Mouse (Mus musculus): ENCODE results near the gene Krt8. TPM values are rescaled to one million over a fixed set of nuclear protein-coding genes. Genes with fewer than 3 reads are reported as not detected.
A peak's percentile ranks its signal among the peaks of the same experiment; 100 is the strongest.
"Not testable (repeated sequence)": the region's sequence is repeated elsewhere in the genome, so short reads cannot be mapped to it uniquely, and the experiment has no call there.

The Krt8 gene
- total RNA-seq, 2 experiments from 2014 or later: 0.26 TPM; not detected in 1

DNA sequence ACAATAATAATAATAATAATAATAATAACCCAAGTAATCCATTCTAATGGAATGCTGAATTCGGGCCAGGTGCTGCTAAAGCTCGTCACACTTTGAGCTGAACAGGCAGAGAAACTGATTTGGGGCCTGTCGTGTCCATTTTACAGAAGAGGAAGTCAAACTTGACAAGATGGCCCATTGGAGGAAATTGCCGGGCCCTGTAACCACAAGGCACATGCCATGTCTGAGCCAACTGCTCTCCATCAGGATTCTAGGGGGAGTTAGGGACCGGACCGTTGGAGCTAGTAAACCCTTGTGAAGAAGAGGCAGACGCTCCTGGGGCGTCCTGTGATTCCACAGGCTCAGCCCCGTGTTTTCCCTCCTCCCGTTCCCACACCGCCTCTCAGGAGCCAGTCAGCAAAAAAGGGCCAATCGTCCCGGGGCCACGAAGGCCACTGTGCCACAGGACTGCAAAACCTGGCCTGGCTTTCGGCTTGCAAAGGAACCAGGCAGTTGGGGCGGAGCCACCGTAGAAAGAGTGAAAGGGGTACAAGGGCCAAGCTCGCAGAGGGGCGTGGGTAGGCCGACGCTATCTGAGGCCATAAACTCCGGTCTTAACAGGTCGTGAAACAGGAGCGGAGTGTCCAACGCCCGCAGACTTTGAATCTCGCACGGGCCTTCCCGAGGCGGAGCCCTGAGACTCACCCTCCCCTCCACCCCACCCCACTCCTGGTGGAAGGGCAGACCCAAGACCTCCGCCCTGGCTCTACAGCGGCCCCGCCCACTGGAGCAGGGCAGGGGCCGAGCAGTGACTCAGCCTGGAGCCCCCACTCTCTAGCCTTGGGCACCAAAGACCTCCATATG is 1.4 kb downstream of the Krt8 start:
- DNase-seq (ENCODE audit: low spot score in 2 of 2): no peak
- Histone ChIP-seq H3K4me3 (peak overlapping the region; percentile 7; the same call in 1 of the 2 replicates), H3K27ac (no peak overlapping the region)
- no peak for TF ChIP-seq CTCF (conservative IDR thresholded peaks at IDR 0.05)

DNA sequence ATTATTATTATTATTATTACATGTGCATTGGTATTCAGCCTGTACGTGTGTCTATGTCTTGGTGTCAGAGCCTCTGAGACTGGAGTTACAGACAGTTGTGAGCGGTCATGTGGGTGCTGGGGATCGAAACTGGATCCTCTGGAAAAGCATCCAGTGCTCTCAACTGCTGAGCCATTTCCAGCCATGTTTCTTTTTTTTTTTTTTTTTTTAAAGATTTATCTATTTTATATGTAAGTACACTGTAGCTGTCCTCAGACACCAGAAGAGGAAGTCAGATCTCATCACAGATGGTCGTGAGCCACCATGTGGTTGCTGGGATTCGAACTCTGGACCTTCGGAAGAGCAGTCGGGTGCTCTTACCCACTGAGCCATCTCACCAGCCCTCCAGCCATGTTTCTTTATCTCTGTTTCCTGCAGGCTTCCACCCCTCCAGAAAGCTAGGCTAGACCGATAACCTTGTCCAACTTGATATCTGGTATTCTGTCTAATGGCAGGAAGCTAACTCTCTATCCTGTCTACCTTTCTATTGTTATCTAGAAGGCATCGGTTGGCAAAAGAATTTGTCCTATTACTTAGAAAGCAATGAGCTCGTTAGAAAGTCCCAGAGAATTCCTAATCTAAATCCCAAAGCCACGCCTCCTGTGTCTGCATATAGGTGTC is 4.5 kb downstream of the Krt8 start:
- TF ChIP-seq CTCF (conservative IDR thresholded peaks at IDR 0.05): no peak
- Histone ChIP-seq H3K4me3 (no peak overlapping the region), H3K27ac (no peak overlapping the region)
- DNase-seq (ENCODE audit: low spot score in 2 of 2): no peak

DNA sequence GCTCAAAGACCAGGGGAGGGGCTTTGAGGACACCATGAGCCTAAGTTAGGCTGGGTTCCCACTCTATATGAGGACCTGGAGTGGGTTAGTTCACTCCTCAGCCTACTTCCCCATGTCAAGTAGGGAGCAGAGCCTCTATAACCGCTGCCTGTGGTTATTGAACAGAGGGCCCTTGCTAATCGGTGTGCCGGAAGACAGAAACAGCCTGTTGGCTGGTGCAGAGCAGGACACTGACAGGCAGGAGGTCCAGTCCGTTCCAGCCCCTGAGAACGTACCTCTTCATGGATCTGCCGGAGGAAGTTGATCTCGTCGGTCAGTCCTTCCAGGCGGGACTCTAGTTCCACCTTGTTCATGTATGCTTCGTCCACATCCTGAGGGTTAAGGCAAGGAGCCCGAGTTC is 5.1 kb downstream of the Krt8 start:
- Histone ChIP-seq H3K27ac (no peak overlapping the region), H3K4me3 (no peak overlapping the region)
- no peak for TF ChIP-seq CTCF (conservative IDR thresholded peaks at IDR 0.05)
- no peak for DNase-seq (ENCODE audit: low spot score in 2 of 2)

DNA sequence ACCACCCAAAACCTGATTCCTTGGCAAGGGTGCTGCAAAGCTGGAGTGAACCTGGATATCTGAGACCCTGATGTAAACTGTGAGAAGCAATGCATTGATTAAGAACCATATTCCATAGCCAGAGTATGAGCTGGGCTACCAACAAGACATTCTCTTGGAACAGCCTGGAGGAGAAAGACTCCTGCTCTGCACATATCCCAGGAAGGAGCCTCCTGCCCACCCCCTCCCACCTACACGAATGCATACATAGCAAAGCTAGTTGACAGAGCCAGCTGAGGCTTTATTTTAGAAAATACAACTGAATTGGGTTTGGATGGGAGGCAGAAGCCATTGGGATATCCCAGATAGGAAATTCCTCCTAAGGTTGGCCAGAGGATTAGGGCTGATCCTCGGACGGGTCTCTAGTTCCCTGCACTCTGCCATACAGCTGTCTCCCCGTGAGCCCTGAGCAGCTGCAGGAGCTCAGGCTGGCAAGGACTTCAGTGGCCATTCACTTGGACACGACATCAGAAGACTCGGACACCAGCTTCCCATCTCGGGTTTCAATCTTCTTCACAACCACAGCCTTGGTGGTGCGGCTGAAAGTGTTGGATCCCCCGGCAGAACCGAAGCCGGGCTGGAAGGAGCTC is 7.7 kb downstream of the Krt8 start:
- not testable (repeated sequence) for H3K4me3 ChIP-seq; H3K27ac ChIP-seq; DNase-seq (ENCODE audit: low spot score in 2 of 2)

DNA sequence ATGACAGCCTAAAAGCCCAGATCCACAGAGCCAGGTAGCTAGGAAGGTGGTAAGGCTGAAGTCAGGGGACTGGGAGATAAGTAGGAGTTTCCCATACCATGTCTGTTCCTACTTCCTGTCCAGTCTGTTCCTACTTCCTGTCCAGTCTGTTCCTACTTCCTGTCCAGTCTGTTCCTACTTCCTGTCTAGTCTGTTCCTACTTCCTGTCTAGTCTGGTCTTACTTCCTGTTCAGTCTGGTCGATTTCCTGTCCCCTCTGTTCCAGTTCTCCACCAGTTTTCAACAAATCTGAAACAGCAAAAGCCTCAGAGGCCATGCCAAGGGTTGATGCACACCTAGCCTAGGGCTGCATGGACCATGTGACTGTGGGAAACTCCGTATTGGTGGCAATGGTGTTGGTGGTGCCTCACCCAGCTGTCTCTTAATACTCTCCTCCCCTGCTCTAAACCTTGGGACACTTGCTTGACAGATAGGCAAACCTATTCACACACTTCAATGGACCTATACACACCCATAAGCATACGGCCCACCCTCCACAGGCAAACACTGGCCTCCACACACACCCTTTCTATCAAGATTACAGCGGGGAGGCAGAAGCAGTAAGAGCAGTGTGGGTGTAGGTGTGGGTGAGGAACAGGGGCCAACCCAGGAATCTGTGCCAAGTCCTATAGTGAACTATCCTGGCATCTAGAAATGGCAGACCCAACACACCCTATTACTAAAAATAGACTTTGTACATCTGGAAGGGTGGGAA is 8.6 kb downstream of the Krt8 start:
- no peak for TF ChIP-seq CTCF (conservative IDR thresholded peaks at IDR 0.05)
- DNase-seq (ENCODE audit: low spot score in 2 of 2): no peak
- Histone ChIP-seq H3K4me3 (no peak overlapping the region), H3K27ac (no peak overlapping the region)

DNA sequence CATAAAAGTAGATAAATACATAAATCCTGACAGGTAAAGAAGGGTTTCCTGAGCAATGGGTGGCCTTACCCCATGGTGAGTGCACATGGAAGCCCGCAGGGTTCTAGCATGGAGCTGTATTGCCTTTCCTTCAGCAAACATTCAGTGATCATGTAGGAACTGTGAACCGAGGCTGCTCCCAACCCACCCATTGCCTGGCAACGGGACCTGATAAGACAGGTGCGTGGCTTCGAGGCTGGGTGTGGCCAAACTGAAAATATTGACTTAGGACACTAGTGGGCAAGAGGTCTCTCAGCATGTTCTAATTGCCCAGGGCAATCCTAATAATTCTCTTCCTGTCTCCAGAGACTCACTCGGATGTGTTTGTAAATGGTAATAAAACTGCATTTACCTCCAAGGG is 9.9 kb downstream of the Krt8 start:
- no peak for TF ChIP-seq CTCF (conservative IDR thresholded peaks at IDR 0.05)
- no peak for DNase-seq (ENCODE audit: low spot score in 2 of 2)
- no peak overlapping the region for H3K27ac ChIP-seq
- H3K4me3 ChIP-seq: no peak overlapping the region

DNA sequence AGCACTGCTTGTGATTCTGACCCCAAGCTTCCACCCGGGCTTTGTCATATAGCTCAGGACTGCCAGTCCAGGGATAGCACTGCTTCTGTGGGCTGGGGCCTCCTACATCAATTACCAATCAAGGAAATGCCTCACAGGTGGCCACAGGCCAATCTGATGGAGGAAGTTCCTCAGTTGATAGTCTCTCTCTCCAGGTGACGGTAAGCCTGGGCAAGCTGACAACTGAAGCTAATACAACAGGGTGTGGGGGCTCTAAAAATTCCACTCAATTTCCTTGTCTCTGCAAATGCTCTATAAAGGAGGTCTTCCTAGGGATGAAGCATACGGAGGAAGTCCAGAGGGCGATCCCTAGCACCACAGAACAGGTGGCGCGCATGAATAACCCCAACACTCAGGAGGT is 13.3 kb downstream of the Krt8 start:
- DNase-seq (ENCODE audit: low spot score in 2 of 2): no peak
- no peak overlapping the region for H3K27ac ChIP-seq
- no peak for TF ChIP-seq CTCF (conservative IDR thresholded peaks at IDR 0.05)
- no peak overlapping the region for H3K4me3 ChIP-seq

DNA sequence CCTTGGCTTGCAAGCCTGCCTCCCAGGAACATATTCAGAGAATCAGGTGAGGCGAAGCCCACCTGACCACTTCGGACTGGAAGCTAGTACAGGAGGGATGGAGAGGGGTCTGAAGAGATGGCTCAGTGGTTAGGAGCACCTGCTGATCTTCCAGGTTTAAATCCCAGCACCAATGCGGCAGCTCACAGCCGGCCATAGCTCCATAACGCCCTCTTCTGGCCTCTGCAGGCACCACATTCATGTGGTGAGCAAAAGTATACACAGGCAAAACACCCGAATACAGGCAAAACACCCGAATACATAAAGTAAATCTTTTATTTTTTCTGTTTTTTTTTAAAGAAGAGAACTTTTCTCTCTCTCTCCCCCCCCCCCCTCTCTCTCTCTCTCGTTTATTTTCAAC is 15.6 kb downstream of the Krt8 start:
- TF ChIP-seq CTCF (conservative IDR thresholded peaks at IDR 0.05): no peak
- Histone ChIP-seq H3K4me3 (no peak overlapping the region), H3K27ac (no peak overlapping the region)
- no peak for DNase-seq (ENCODE audit: low spot score in 2 of 2)

DNA sequence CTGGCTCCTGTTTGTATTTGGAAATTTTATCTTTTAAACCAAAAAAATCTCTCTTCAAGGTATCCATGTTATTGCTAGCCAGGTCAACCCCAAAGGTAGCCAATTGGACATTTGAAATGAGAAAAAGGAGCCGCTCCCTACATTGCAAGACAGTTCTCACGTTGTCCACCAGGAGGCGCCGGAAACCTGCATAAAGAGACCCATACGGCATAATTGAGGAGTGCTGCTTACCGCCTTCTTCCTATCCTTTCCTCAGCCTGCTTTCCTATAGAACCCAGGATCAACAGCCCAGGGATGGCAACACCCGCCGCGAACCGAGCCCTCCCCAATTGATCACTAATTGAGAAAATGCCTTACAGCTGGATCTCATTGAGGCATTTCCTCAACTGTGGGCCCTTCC is 16.2 kb downstream of the Krt8 start:
- Histone ChIP-seq H3K27ac (no peak overlapping the region), H3K4me3 (no peak overlapping the region)
- peak; percentile 79 to 87 for DNase-seq (ENCODE audit: low spot score in 2 of 2)
- TF ChIP-seq CTCF (conservative IDR thresholded peaks at IDR 0.05): peak; percentile 99

DNA sequence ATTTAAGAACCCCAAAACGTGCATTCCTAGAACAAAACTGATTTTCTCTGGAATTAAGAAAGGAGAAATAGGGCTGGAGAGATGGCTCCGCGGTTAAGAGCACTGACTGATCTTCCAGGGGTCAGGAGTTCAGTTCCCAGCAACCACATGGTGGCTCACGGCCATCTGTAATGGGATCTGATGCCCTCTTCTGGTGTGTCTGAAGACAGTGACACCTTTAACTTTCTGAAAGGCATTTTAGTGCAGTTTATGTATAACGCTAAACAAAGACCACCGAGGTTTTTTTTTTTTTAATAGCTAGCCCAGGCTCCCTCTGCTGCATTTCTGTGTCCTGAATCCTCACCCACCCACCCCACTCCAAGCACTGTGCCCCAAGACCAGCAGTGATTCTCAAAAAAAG is 19.5 kb downstream of the Krt8 start:
- H3K4me3 ChIP-seq: no peak overlapping the region; the same call in 1 of the 2 replicates
- TF ChIP-seq CTCF (conservative IDR thresholded peaks at IDR 0.05): no peak
- peak overlapping the region; percentile 83; the same call in 1 of the 2 replicates for H3K27ac ChIP-seq
- DNase-seq (ENCODE audit: low spot score in 2 of 2): no peak

DNA sequence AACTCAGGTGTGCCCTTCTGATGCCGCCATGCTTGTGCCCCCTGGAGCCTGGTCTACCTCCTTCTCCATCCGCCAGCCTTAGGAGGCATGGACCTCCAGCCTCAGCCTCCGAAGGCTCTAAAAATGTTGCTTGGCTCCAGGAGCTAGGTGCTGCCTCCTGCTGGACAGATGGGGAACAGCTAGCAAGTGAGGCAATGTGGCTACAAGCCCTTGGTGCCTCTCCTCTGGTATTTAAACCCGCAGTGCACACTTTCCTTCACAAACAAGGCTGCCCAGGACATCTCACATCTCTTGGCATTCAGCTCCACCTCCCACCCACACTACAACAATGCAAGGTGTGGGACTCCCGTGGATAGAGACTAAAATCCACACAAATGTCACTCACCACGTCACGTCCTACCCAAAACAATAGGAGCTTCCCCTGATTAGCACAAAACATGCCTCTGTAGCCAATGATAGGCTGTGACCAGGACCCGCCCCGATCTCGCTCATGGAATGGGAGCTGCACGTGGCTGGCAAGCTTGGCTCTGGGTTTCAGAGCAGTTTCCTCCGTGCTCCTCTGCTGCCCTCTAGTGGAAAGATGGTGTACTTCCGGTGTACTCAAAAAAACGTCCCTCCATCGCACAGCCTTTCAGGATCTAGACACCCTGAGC is 20.2 kb downstream of the Krt8 start:
- peak; percentile 93 to 95 for DNase-seq (ENCODE audit: low spot score in 2 of 2)
- peak; percentile 73 for TF ChIP-seq CTCF (conservative IDR thresholded peaks at IDR 0.05)
- Histone ChIP-seq H3K4me3 (peak overlapping the region; percentile 27), H3K27ac (peak overlapping the region; percentile 83)

DNA sequence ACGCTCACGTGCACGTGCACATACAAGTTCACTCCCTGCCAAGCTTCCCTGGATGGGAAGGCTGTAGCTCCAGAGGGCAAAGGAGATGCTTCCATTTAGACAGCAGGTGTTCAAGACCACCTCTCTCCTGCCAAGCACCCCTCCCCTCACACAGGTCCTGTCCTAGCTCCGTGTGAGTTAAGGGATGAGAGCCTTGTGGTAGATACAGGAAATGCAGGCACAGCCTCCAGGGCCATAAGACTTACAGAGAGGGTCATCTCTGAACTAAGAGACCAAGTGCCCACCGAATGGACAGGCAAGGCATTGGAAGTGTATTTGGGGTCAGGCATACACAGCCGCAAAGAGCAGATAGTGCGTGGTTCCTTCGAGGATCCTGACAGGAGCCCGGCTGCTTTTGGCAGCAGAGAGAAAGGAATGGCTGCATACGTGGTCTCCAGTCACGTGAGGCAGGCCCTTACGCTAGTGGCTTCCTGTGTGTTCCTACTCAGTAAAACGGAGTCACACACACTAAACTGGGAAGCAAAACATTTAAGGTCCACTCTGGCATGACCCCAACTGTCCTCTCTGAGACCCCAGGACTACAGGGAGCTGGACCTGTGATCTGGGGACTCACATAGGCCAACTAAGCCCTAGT is 20.9 kb downstream of the Krt8 start:
- Histone ChIP-seq H3K4me3 (no peak overlapping the region), H3K27ac (peak overlapping the region; percentile 83)
- TF ChIP-seq CTCF (conservative IDR thresholded peaks at IDR 0.05): no peak
- DNase-seq (ENCODE audit: low spot score in 2 of 2): no peak

Measured in layer of hippocampus, adult 2 months (tissue).